8 mouse cellular contexts compared by ENCODE assay signal in genomic region chr4:97618668-97619373, GRCm38 (mm10).
DNase-seq lines count a peak whose midpoint lies in the region; ATAC-seq and TF ChIP-seq lines count a peak whose summit lies in the region.

No protein-coding gene starts in this region.

- ATAC-seq in megakaryocyte progenitor cell, adult 5-6 weeks (replicated peaks; ENCODE audit: poor library complexity): peak; percentile 82

- intact Hi-C loops in gastrocnemius, postnatal 36 days (cut with DNase I): no loop called here

- H3K27ac ChIP-seq in layer of hippocampus, adult 2 months: peak overlapping the region; percentile 75

- peak; percentile 10 for DNase-seq in kidney, postnatal 14 days
- no peak for DNase-seq in kidney, adult 9 months
- DNase-seq in cerebellum, postnatal 14 days: peak; percentile 60 to 63
- peak; percentile 25 to 38 for DNase-seq in gastrocnemius, postnatal 36 days
- peak; percentile 35 to 44 for DNase-seq in layer of hippocampus, adult 2 months (ENCODE audit: low spot score in 2 of 2)
- peak; percentile 20 for DNase-seq in thymus, postnatal 4 days
- DNase-seq in c-Kit-positive CD71-positive TER-119-positive erythroid progenitor cells, embryonic 14.5 days (ENCODE audit: low spot score): no peak

- peak; percentile 38 for TF ChIP-seq CTCF in layer of hippocampus, adult 2 months (conservative IDR thresholded peaks at IDR 0.05)

- peak overlapping the region; percentile 29; the same call in 1 of the 2 replicates for H3K4me3 ChIP-seq in layer of hippocampus, adult 2 months

Comparison
In these comparisons a context has a peak if more than half of its experiments do, and no peak if none do; other contexts are left out.
1. DNase-seq: peak in kidney, postnatal 14 days (single experiment), cerebellum, postnatal 14 days (2 of 2), gastrocnemius, postnatal 36 days (2 of 2), layer of hippocampus, adult 2 months (2 of 2) and thymus, postnatal 4 days (single experiment); none in kidney, adult 9 months (single experiment) and c-Kit-positive CD71-positive TER-119-positive erythroid progenitor cells, embryonic 14.5 days (single experiment).